Mouse (Mus musculus) embryonic fibroblast, embryonic 13.5 days (primary cell): ENCODE data around the gene D130043K22Rik.

ENCODE experiments used
- CTCF ChIP-seq: IDR thresholded peaks from 2 replicates; pipeline ENCODE4 v1.5.1; 2011; ENCODE audit warnings: mild to moderate bottlenecking, control low read depth, low read length, moderate library complexity, borderline replicate concordance; ENCODE audit not compliant: insufficient read depth
- POLR2A ChIP-seq: IDR thresholded peaks from 2 replicates; pipeline ENCODE4 v1.6.1; 2011; ENCODE audit warnings: low read depth, mild to moderate bottlenecking, control low read depth, low read length, moderate library complexity

DNA sequence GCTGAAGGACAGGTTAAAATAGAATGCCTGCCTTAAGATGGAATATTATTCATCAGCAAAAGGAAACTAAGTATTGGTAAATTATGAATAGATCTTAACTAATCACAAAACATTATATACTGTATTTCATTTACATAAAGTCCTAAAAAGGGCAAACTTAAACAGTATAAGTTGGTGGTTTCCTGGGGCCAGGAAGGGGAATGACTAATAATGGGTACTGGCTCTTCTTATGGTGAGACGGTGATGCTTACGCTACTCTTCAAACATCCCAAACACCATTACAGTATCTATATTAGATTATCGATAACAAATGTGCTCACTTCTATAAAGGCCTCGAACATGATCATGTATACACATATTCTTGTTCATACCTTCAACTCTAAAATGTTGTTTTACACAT, 46.2 kb upstream of the D130043K22Rik start:
- no peak for TF ChIP-seq CTCF
- TF ChIP-seq POLR2A = no peak
